Mouse (Mus musculus) cerebellum, adult 18-20 months (tissue): ENCODE measurements around the gene Cox15.

Experiments
- DNase-seq, 2 experiments: peaks; one replicate each; pipeline ENCODE4 v3.0.0; 2021

The Cox15 gene

GRCm38 (mm10) chr19:43752489-43753225, at the start of gene Cox15, which contains the start of gene Cutc:
Gene Cox15, minus strand, starts transcription at chr19:43753000.
Gene Cutc, plus strand, starts transcription at chr19:43752996.
- peak; percentile 94 to 99 for DNase-seq

GRCm38 (mm10) chr19:43801427-43802051, 48.7 kb upstream of the Cox15 start:
- no peak for DNase-seq

GRCm38 (mm10) chr19:43797216-43797615, 44.4 kb upstream of the Cox15 start:
- DNase-seq, result no peak

- no peak for DNase-seq
These were observed 42.7 kb upstream of the Cox15 start for GRCm38 (mm10) chr19:43795511-43795910.

- DNase-seq, result no peak
These were observed 41.2 kb upstream of the Cox15 start for GRCm38 (mm10) chr19:43793951-43794350.

GRCm38 (mm10) chr19:43792537-43792936, 39.7 kb upstream of the Cox15 start:
- no peak for DNase-seq

- no peak for DNase-seq
These were observed 37.0 kb upstream of the Cox15 start for GRCm38 (mm10) chr19:43789817-43790216.

GRCm38 (mm10) chr19:43786249-43787026, 33.6 kb upstream of the Cox15 start:
- no peak for DNase-seq

- DNase-seq, result no peak
These were observed 32.0 kb upstream of the Cox15 start for GRCm38 (mm10) chr19:43784761-43785160.

- no peak for DNase-seq
These were observed 29.2 kb upstream of the Cox15 start, which contains the start of gene Abcc2 for GRCm38 (mm10) chr19:43781980-43782379. Gene Abcc2, plus strand, starts transcription at chr19:43782192.

- no peak for DNase-seq
These were observed 27.6 kb upstream of the Cox15 start for GRCm38 (mm10) chr19:43780391-43780790.

- no peak for DNase-seq
These were observed 24.5 kb upstream of the Cox15 start for GRCm38 (mm10) chr19:43777308-43777707.

- DNase-seq, result no peak
These were observed 23.8 kb upstream of the Cox15 start for GRCm38 (mm10) chr19:43776561-43776960.

- no peak for DNase-seq
These were observed 22.6 kb upstream of the Cox15 start for GRCm38 (mm10) chr19:43775433-43775832.

GRCm38 (mm10) chr19:43772311-43772710, 19.5 kb upstream of the Cox15 start:
- DNase-seq, result no peak

GRCm38 (mm10) chr19:43771499-43771969, 18.7 kb upstream of the Cox15 start:
- DNase-seq, result no peak

GRCm38 (mm10) chr19:43770584-43770983, 17.8 kb upstream of the Cox15 start:
- DNase-seq, result no peak

GRCm38 (mm10) chr19:43769366-43769960, 16.7 kb upstream of the Cox15 start:
- no peak for DNase-seq

- no peak for DNase-seq
These were observed 14.9 kb upstream of the Cox15 start for GRCm38 (mm10) chr19:43767549-43768322.

GRCm38 (mm10) chr19:43766451-43766850, 13.7 kb upstream of the Cox15 start:
- no peak for DNase-seq

GRCm38 (mm10) chr19:43762410-43762809, 9.6 kb upstream of the Cox15 start:
- DNase-seq, result no peak
